Mouse (Mus musculus) G1E (cell line): ENCODE data around the gene Hs3st4. TPM values are rescaled to one million over a fixed set of nuclear protein-coding genes. Genes with fewer than 3 reads are reported as not detected.

ENCODE experiments used
- ATAC-seq: 2 replicates; pipeline ENCODE4 v1.8.0; 2016; ENCODE audit warnings: mild to moderate bottlenecking; ENCODE audit not compliant: insufficient number of reproducible peaks, poor library complexity, low FRiP score, severe bottlenecking; ENCODE audit errors: extremely low read depth
- DNase-seq: peaks from one replicate; pipeline ENCODE4 v3.0.0; 2012; ENCODE audit warnings: low spot score
- H3K27me3 ChIP-seq: 2 replicates; pipeline ENCODE4 v1.6.1; 2012; ENCODE audit warnings: mild to moderate bottlenecking, low read length, inconsistent platforms; ENCODE audit not compliant: insufficient read depth
- H3K36me3 ChIP-seq: replicated peaks from 2 replicates; pipeline ENCODE3; 2012; ENCODE audit warnings: mild to moderate bottlenecking, inconsistent platforms
- H3K4me1 ChIP-seq: 2 replicates; pipeline ENCODE4 v1.6.1; 2012; ENCODE audit warnings: low read depth, low read length, inconsistent platforms, mixed read lengths; ENCODE audit not compliant: insufficient read depth
- H3K4me3 ChIP-seq: 2 replicates; pipeline ENCODE4 v1.5.1; 2012; ENCODE audit warnings: low read depth, mild to moderate bottlenecking, inconsistent platforms, low read length, moderate library complexity, mixed read lengths
- H3K9me3 ChIP-seq: replicated peaks from 2 replicates; pipeline ENCODE4 v1.6.1; 2012; ENCODE audit warnings: inconsistent platforms
- CTCF ChIP-seq: IDR thresholded peaks from 2 replicates; pipeline ENCODE4 v1.5.1; 2012; ENCODE audit warnings: low read depth, low read length, inconsistent platforms, mixed read lengths
- GATA1 ChIP-seq: IDR thresholded peaks from 2 replicates; pipeline ENCODE4 v1.6.1; 2012; ENCODE audit warnings: borderline replicate concordance, low read length, inconsistent platforms, mixed read lengths
- GATA2 ChIP-seq: IDR thresholded peaks from 2 replicates; pipeline ENCODE4 v1.6.1; 2012; ENCODE audit warnings: low read depth, low read length, inconsistent platforms, borderline replicate concordance
- POLR2AphosphoS5 ChIP-seq: IDR thresholded peaks from 2 replicates; pipeline ENCODE4 v1.6.1; 2012; ENCODE audit warnings: low read depth, low read length, inconsistent platforms; ENCODE audit not compliant: insufficient replicate concordance
- TAL1 ChIP-seq: conservative IDR thresholded peaks from 2 replicates; pipeline ENCODE4 v1.6.1; 2012; ENCODE audit warnings: low read depth, low read length, inconsistent platforms, mixed read lengths
- polyA plus RNA-seq: library from polyadenylated mRNA; stranded (reverse); fragments of >175 nt; gene quantifications from 2 replicates; pipeline ENCODE4 v1.2.3, GENCODE M21; 2012
- total RNA-seq, 2 experiments: library from RNA; stranded (forward) in 1 of 2; stranded (reverse) in 1 of 2; fragments of 200-1000 nt in 1 of 2; fragments of >200 nt in 1 of 2; fragmentation: Nextera tagmentation in 1 of 2; gene quantifications; 2 replicates each; pipeline ENCODE4 v1.2.3; 2014 to 2017

Hs3st4 gene
- total and polyA plus RNA-seq, 3 experiments, result not detected

GRCm38 (mm10) chr7:124216921-124217320 lies 234.3 kb downstream of the Hs3st4 start:
- no peak for TF ChIP-seq GATA2
- no peak for TF ChIP-seq POLR2AphosphoS5
- TF ChIP-seq GATA1, result no peak
- TF ChIP-seq TAL1, result no peak
- TF ChIP-seq CTCF, result no peak
- no peak for DNase-seq
- H3K36me3 ChIP-seq, result no peaks in the 10 kb centered on the region
- H3K4me1 ChIP-seq, result no peaks in the 10 kb centered on the region
- H3K27me3 ChIP-seq, result no peaks in the 10 kb centered on the region
- no peak overlapping the region for H3K4me3 ChIP-seq
- no peak for ATAC-seq
- peaks cover 47% of the 10 kb centered on the region for H3K9me3 ChIP-seq

GRCm38 (mm10) chr7:124220556-124220955 lies 237.9 kb downstream of the Hs3st4 start:
- DNase-seq, result no peak
- H3K27me3 ChIP-seq, result no peaks in the 10 kb centered on the region
- peaks cover 56% of the 10 kb centered on the region for H3K9me3 ChIP-seq
- TF ChIP-seq POLR2AphosphoS5 (no peak), GATA1 (no peak), CTCF (no peak), TAL1 (no peak), GATA2 (no peak)
- ATAC-seq, result no peak
- H3K36me3 ChIP-seq, result no peaks in the 10 kb centered on the region
- no peak overlapping the region for H3K4me3 ChIP-seq
- H3K4me1 ChIP-seq, result no peaks in the 10 kb centered on the region

GRCm38 (mm10) chr7:124237896-124238670 lies 255.4 kb downstream of the Hs3st4 start:
- H3K4me3 ChIP-seq, result no peak overlapping the region
- H3K9me3 ChIP-seq, result peaks cover 40% of the 10 kb centered on the region
- H3K36me3 ChIP-seq, result no peaks in the 10 kb centered on the region
- TF ChIP-seq GATA2 (no peak), GATA1 (no peak), CTCF (no peak), POLR2AphosphoS5 (no peak), TAL1 (no peak)
- H3K27me3 ChIP-seq, result no peaks in the 10 kb centered on the region
- H3K4me1 ChIP-seq, result no peaks in the 10 kb centered on the region
- DNase-seq (no peak), ATAC-seq (no peak)

- no peak for ATAC-seq
- TF ChIP-seq TAL1 (no peak), POLR2AphosphoS5 (no peak), GATA1 (no peak), CTCF (no peak), GATA2 (no peak)
- Histone ChIP-seq H3K27me3 (no peaks in the 10 kb centered on the region), H3K4me3 (no peak overlapping the region), H3K9me3 (peaks cover 34% of the 10 kb centered on the region), H3K4me1 (no peaks in the 10 kb centered on the region), H3K36me3 (no peaks in the 10 kb centered on the region)
- no peak for DNase-seq
Measured at GRCm38 (mm10) chr7:124239903-124240647, 257.4 kb downstream of the Hs3st4 start.

GRCm38 (mm10) chr7:124249838-124250237 lies 267.2 kb downstream of the Hs3st4 start:
- Histone ChIP-seq H3K4me3 (no peak overlapping the region), H3K4me1 (no peaks in the 10 kb centered on the region), H3K27me3 (no peaks in the 10 kb centered on the region), H3K9me3 (peaks cover 13% of the 10 kb centered on the region), H3K36me3 (no peaks in the 10 kb centered on the region)
- no peak for DNase-seq
- no peak for ATAC-seq
- TF ChIP-seq TAL1 (no peak), CTCF (no peak), GATA1 (no peak), POLR2AphosphoS5 (no peak), GATA2 (no peak)

- no peaks in the 10 kb centered on the region for H3K36me3 ChIP-seq
Measured at GRCm38 (mm10) chr7:124250566-124250965, 267.9 kb downstream of the Hs3st4 start.

More at GRCm38 (mm10) chr7:124250566-124250965, 267.9 kb downstream of the Hs3st4 start:
- ATAC-seq (no peak), DNase-seq (no peak)
- Histone ChIP-seq H3K9me3 (peaks cover 11% of the 10 kb centered on the region), H3K27me3 (no peaks in the 10 kb centered on the region), H3K4me3 (no peak overlapping the region), H3K4me1 (no peaks in the 10 kb centered on the region)
- no peak for TF ChIP-seq GATA1
- TF ChIP-seq TAL1, result no peak
- no peak for TF ChIP-seq POLR2AphosphoS5
- TF ChIP-seq CTCF, result no peak
- no peak for TF ChIP-seq GATA2
